Mouse (Mus musculus): Measurements from ENCODE around the gene Tbc1d4.
"Not testable (repeated sequence)": the region's sequence is repeated elsewhere in the genome, so short reads cannot be mapped to it uniquely, and the experiment has no call there.

Gene Tbc1d4

DNA sequence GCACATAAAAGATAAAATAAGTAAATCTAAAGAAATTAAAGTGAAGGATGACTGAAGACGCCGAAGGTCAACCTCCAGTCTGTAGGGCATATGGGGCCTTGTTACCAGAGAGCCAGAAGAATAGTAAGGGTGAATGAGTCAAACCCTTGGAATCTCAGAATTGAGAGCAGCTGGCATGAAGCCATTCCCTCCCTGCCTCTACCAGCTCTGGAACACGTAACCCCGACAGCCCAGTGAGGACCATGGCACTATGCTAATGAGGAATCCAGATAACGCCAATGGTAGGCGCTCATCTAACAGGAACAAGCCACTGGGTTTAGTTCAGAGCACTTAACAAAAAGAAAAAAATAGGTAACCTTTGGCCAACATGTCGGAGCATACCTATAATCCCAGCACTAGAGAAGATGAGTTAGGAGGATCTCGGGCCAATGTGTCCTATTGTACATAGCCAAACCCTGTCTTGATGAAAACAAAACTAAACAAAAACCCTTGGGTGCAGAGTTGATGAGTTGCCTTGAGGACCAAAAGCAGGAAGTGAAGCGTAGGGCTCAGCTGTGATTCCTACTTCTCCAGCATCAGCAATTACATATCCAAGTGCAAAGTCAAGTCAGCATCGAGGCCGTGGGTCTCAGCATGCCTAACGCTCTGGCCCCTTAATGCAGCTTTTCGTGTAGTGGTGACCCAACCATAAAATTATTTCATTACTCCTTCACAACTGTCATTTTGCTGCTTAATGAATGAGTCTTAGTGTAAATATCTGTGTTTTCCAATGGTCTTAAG is 13.5 kb downstream of the Tbc1d4 start:
- no peak for DNase-seq (ENCODE audit: low spot score)

- no peak for DNase-seq (ENCODE audit: low spot score)
These were observed 15.0 kb downstream of the Tbc1d4 start for GRCm38 (mm10) chr14:101594001-101594400.

- DNase-seq (ENCODE audit: low spot score): no peak
These were observed 15.7 kb downstream of the Tbc1d4 start for GRCm38 (mm10) chr14:101593340-101593739.

DNA sequence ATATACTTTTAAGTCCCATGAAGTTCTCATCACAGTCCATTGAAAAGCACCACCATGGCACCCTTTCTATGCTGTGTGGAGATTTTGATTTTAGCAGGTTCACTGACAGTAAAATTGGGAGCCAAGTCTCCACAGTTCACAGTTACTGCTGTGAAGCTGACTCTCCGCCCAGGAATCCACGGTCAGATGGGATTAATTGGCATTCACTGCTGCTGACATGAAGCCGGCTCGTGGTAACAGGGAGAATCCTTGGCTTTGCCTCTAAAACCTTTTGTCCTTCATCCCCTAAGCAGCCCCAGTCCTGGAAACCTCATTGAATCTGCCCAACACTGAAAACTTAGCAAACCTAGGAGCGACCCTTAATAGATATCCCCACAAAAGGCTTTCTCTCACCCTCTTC is 17.9 kb downstream of the Tbc1d4 start:
- no peak for DNase-seq (ENCODE audit: low spot score)

- DNase-seq (ENCODE audit: low spot score): not testable (repeated sequence)
These were observed 20.6 kb downstream of the Tbc1d4 start for GRCm38 (mm10) chr14:101588209-101588991.

- not testable (repeated sequence) for DNase-seq (ENCODE audit: low spot score)
These were observed 21.5 kb downstream of the Tbc1d4 start for GRCm38 (mm10) chr14:101587366-101588040.

DNA sequence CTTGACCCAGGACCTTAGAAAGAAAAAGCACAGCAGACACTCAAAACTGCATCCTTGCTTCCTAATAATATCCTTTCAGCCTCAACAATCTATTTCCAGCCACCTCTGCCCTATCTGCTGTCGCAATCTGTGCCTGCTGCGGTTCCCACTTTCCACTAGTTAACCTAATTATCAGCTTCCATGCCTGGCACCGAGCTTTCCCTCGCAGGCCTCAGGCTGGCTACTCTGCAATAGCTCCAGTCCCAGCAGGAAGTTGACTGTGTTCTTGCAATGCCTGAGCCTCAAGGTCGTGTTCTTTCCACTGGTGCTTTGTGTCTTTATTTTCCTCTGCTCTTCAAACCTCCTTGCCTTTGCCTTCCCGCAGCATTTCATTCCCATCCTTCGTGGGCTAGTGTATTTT is 22.9 kb downstream of the Tbc1d4 start:
- DNase-seq (ENCODE audit: low spot score): no peak

DNA sequence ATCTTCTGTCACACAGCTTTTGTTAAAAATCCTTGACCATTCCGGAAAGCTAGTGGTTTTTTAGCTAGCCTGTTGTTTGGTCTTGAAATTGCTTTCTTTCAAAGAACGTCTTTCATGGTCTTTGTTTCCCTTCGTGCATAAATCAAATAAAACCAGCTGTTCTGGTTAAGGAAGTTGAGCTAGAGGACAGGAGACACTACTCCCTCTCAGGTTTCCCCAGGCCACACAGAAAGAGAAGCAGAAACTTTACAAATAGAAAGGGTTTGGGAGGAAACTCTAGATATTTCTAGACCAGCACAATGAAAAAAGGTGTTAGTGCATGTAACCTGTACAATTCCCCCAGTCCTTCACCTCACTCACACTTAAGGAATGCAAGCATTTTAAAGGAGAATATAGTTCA is 33.3 kb downstream of the Tbc1d4 start:
- no peak for DNase-seq (ENCODE audit: low spot score)

DNA sequence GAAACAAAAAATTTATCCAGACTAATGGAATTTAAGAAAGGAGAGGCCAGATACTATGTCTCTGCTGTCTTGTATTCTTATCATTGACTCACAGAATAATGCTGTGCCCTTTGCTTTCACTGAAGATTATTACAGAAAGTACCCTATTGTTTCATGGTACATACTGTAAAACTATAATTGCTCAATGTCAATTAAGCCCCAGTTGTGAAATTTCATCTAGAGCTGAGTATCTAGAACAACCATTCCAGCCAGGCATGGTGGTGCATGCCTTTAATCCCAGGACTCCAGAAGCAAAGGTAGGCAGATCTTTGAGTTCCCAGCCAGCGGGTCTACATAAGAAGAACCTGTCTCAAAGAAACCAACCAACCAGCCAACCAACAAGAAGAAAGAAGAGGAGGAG is 34.5 kb downstream of the Tbc1d4 start:
- DNase-seq (ENCODE audit: low spot score): no peak

- no peak for DNase-seq (ENCODE audit: low spot score)
These were observed 35.8 kb downstream of the Tbc1d4 start for GRCm38 (mm10) chr14:101573107-101573614.

DNA sequence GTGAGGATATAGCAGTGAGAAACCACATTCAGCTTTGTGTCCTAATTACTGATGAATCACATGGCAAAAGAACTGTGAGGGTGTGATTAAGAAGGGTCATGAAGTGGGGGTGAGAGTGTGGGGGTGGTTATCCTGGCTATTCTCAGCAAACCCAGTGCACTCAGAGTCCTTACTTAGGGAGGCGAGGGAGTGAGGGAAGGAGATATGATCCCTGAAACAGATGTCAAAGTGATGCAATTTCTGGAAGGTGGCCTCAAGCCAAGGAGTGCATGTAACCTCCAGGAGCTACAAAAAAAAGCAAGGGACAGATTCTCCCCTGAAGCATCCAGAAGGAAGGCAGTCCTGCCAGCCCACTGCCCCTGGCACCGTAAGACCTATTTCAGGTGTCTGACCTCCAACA is 40.2 kb downstream of the Tbc1d4 start:
- DNase-seq (ENCODE audit: low spot score): no peak

- DNase-seq (ENCODE audit: low spot score): no peak
These were observed 42.3 kb downstream of the Tbc1d4 start for GRCm38 (mm10) chr14:101566717-101567116.

DNA sequence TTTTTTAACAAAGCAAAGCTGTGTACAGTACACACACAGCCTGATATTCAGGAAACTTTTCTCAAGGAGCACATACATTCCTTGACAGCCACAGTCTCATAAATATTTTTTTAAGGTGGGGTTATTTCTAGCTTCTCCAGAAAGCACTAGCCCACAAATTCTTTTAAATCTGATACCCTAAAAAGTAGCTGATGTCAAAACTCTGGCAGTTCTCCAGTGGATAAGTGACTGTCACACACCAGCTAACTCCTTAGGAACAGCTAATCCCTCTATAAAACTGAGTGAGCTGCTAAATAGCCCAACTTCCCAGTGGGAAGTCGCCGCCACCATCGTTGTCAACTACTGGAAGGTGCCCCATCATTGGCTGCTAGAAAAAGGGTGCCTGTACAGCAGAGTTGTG is 43.3 kb downstream of the Tbc1d4 start:
- no peak for DNase-seq (ENCODE audit: low spot score)

DNA sequence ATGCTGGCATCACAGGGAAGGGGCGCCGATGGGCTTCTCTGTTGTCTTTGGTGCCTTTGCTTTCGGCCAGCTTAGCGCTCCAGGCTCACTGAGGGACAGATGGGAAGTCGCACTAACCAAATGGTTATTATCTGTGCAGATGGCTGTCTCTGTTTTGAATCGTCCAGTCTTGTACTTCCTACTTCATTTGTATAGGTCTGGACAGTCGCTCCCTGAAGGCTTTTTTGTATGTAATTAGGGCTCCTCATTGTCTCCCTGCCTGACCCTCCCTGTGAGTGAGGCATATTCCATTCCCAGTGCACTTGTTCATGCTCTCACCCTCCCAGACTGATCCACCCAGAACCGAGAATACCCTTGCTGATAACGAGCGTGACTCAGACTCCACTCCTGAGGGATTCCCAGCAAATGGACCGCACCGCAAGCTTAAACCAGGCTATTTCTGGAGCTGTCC is 47.7 kb downstream of the Tbc1d4 start:
- no peak for DNase-seq (ENCODE audit: low spot score)

DNA sequence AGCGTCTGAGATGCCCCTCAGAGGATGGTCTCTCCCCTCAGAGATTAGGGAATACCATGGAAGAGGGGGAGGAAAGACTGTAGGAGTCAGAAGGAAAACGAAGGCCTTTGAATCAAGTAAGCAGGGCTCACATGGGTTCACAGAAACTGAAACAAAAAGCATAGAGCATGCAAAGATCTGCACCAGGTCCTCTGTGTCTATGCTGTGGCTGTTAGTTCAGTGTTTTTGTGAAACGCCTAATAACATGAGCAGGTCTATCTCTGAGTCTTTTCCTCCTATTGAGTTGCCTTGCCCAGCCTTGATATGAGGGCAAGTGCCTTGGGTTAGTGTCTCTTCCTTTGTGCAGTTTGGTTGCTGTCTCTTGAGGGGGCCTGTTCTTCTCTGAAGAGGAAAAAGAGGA is 49.5 kb downstream of the Tbc1d4 start:
- DNase-seq (ENCODE audit: low spot score): no peak

- DNase-seq (ENCODE audit: low spot score): no peak
These were observed 60.0 kb downstream of the Tbc1d4 start for GRCm38 (mm10) chr14:101548885-101549573.

DNA sequence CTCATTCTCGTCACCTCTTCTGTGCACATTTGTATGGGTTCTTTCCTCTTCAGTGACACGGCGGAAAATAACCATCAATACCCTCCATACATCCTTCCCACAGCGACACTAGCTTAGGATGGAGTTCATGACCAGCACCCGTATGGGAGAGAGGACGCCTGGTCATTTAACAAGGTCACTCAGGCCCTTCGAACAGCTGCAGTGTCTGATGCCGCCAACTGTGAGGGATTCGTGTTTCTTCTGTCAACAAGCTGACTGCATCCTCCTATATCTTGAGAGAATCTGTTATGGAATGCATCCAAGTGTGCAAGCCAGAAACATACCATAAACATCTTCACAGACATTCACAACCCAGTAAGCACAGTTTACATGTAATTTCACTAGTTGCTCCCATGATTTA is 67.1 kb downstream of the Tbc1d4 start:
- no peak for DNase-seq (ENCODE audit: low spot score)

GRCm38 (mm10) chr14:101541141-101541540 is 67.8 kb downstream of the Tbc1d4 start:
- DNase-seq (ENCODE audit: low spot score): no peak

GRCm38 (mm10) chr14:101540466-101540865 is 68.5 kb downstream of the Tbc1d4 start:
- no peak for DNase-seq (ENCODE audit: low spot score)

GRCm38 (mm10) chr14:101537906-101538305 is 71.1 kb downstream of the Tbc1d4 start:
- no peak for DNase-seq (ENCODE audit: low spot score)

DNA sequence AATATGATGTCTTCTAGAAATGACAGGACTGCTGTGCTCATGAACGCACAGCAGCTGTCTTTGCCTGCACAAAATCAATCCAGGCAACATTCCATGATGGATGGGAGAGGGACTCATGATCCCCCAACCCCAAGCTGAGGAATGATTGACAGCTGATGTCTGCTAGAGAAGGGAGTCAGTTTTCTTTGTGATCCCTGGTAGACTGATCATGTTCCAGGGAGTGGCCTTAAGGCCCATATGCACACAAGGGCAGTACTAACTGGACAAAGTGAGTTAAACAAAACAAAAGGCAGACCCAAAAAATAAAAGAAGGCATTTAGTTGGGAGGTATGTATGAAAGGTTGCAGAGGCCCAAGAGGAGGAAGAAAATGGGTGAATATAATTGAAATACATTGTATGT is 71.6 kb downstream of the Tbc1d4 start:
- no peak for DNase-seq (ENCODE audit: low spot score)

- DNase-seq (ENCODE audit: low spot score): no peak
These were observed 76.8 kb downstream of the Tbc1d4 start for GRCm38 (mm10) chr14:101532090-101532695.
